Mouse (Mus musculus) T-cell, adult 2 months (primary cell): ENCODE results near the gene Abcf1.

Source experiments
- DNase-seq: peaks from one replicate; pipeline ENCODE4 v3.0.0; 2022; ENCODE audit warnings: low spot score

Gene Abcf1

DNA sequence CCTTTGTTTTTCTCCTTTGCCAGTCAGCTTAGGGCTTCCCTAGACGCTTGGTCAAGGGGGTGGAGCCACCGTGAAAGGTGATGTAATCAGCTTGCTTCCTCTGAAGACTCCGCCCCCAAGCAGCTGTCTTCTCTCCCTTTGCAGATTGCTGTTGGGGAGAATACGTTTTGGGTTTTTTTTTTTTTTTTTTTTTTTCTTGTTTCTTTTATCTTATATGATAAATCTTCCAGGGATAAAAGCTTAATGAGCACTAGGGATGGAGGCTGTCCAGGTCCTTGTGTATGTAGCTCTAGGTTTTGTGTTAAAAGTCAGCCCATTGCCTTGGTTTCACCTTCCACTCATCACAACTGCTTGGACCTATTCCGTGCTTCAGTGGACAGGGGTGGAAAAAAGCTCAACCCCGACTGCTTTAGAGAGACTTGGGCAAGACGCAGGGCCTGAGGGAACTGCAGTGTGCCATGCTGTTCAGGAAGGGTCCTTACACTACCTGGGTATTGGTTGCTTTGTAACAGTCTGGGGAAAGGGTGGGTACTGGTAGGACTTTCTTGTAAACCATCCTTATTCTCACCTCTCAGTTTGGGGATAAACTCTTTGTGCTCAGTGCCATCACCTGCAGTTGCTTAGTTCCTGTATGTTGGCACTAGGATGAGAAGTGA, 50.4 kb downstream of the Abcf1 start:
- peak; percentile 96 for DNase-seq

- peak; percentile 56 for DNase-seq
Measured at GRCm38 (mm10) chr17:35918276-35919059, 51.1 kb downstream of the Abcf1 start.

DNA sequence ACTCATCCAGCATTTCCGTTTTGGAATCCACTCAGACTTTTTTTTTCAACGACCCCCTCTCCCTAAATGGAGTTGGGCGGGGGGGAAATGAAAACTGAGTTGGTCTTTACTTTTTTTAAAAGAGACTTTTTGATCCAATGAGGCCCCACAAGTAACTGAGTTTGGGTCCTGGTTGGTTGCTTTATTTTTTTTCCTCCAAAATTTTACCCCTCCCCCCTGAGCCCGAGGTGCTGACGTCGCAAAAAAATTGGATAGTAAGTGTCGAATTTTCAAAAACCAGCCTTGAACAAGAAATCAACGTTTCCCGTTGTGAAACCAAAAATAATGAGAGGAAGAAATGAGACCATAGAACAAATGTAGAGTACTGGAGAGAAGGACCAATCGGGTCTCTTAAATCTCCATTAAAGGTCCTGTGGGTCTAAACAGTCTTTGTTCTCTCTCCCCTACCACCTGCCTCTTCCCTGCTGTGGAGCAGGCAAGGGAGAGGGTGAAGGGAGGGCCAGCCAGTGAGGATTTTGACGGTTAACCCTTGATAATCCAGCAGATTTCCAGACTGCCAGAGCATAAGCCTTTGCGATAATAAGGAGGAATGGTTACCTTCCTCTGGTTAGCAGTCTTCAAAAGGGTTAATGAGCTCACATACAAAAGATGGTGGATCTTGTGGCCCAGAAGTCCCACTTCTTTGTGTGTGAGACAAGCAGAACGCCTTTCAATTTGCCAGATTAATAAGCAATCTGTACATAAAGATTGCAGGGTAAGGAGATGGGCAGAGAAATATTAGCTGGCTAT, 51.9 kb downstream of the Abcf1 start:
- peak; percentile 69 for DNase-seq

DNA sequence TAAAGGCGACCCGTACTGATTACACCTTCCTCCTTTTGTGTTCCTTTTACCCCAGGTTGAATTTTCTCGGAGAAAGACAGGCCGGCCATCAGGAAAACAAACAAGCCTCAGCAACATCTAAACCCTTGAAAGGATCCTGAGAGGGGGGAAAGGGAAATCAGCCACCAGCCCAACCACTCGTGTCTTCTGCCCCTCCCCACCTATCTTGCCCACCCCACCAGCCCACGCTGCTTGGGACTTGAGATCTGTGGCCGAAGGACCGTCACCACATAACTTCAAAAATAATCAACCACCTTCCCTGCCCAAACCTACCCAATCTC, 52.5 kb downstream of the Abcf1 start:
- no peak for DNase-seq

DNA sequence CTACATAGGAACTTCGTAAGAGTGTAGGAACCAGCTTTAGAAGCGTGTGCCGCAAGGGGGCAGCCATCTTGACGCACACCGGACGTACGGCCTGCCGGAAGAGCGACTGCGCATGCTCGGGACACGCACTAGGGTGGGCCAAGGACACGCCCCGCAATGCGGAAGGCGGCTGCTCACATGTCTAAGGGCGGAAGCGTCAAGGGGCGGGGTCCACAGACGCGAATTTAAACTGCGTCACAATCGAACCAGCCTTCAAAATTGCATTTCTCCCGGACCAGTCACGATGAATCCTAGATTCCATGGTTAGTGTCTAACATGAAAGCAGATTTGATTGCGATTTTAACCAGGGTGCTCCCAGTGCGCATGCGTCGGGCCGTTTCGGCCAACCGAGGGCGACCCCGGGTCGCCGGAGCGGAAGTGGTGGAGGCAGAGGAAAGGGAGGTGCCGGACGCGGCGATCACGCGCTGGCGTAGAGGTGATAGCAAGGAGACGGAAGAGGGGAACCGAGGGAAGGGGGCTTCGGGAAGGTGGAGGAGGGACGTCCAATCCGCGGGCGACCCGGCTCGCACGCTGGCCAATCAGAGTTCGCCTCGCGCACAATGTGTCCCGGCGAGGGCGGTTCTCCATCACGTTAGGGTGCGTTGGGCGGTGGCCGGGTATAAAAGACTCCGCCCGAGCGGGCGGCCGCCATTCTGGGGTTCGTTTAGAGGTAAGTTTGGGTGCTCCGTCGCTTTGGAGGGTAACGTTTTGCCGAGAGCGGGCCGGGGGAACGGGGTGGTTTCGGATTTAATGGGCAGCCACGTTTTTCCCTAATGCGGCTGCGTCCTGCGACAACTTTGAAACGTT, 53.0 kb downstream of the Abcf1 start, which contains the start of the genes Mrps18b and Ppp1r10:
Mrps18b (minus strand) TSS at position 93 of the 846 bp plus-strand sequence.
Ppp1r10 (plus strand) TSS at position 138 of the 846 bp plus-strand sequence.
- DNase-seq = peak; percentile 100

GRCm38 (mm10) chr17:35915538-35916296, 53.8 kb downstream of the Abcf1 start:
- DNase-seq = peak; percentile 7

DNA sequence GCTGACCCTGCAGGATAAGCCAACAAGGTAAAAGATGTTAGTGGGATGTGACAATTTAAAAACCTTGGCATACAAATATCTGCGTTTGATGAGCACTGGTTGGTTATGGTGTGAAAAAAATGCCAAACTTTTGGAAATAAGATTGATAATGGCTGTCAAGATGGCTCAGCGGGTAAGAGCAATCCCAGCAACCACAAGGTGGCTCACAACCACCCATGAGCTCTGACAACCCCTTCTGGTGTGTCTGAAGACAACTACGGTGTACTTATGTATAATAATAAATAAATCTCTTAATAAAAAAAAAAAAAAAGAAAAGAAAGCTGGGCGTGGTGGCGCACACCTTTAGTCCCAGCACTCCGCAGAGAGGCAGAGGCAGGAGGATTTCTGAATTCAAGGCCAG, 54.6 kb downstream of the Abcf1 start:
- DNase-seq = no peak

DNA sequence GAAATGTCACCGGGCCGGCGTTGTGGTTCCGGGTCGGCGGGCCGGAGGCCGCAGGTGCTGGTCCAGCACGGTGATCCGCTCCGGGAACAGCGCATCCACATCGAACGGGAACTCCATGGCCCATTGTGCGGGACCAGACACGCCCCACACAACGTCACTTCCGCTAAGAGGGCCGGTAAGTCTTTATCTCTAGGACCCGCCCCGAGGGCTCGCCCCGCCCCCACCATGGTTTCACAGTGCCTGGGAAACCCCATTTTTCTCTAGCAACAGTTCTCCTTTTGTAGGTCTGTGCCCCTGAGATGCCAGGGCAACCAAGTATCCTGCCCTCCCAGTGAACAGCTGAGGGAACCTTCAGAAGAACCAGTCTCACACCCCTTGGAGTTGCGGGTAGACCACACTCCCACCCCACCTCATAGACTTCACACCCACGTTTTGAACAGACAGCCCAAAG, 59.6 kb downstream of the Abcf1 start, which contains the start of gene Atat1:
Atat1 (minus strand) TSS at position 157 of the 451 bp plus-strand sequence.
- peak; percentile 97 for DNase-seq

DNA sequence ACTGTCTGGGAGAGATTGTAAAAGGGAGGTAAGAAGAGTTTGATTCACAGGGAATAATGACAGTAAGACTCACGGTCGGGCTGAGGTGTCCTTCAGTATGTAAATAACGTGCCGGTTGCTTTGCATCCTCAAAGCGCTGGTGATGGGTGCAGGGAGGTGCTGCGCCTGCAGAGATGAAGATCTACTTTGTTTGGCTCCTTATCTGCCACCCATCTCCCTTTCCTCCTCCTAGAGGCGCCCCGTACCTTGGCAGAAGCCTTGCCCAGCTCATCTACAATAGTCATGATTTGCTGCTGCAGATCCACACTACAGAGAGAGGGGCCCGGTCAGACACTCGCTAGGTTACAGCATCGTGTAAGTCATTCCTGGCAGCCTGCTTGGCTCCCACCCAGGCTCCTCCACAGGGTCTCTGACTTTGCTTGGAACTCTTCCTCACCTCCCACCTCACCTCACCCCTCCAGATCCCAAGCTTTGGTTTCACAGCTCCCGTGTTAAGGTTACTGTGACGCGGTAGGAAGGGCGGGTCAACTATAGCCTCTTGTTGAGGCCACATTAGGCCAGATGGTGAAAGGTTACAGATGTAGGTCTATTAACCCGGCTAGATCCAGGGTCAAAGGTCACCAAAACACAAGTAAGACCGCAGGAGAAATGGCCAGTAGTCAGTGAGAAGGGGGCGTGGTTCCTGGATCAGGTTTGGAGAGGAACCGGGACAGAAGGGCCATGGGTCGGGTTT, 60.2 kb downstream of the Abcf1 start:
- DNase-seq = no peak

DNA sequence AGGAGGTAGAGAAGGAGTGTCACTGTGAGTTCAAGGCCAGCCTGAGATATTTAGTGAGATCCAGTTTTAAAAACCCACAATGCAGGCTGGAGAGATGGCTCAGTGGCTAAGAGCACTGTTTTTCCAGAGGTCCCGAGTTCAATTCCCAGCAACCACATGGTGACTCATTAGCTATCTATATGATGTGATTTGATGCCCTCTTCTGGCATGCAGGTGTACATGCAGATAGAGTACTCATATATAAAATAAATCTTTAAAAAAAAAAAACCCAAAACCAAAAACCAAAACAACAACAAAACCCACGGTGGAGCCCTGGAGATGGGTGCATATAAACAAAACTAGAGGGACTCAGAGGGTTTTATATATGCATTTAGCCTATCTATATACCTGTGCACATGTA, 62.0 kb downstream of the Abcf1 start:
- peak; percentile 18 for DNase-seq
